Mouse (Mus musculus) urinary bladder, adult 18-20 months (tissue): ENCODE results near the gene Rin1.

Source experiments
- DNase-seq, 2 experiments: peaks; one replicate each; pipeline ENCODE4 v3.0.0; 2022; ENCODE audit warnings: low spot score in 2 of 2, mixed read lengths in 2 of 2

Gene Rin1

DNA sequence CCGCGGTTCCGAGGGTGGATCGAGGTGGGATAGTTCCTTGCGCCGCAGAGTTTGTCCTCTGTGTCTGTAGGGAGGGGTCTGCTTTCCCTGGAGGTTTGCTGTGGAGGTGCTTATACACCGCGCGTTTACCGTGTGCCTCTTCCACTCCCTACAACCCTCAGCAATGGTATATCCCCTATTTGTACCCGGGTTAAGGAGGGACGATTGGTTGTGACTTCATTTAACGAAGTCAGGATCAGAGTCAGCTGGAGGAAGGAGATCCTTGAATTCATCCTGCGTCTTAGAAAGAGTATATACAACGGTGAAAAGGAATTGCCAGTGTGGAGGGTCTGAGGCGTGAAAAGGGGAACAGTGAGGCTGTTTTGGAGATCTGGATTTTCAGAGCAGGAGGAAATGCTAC lies 8.7 kb upstream of the Rin1 start:
- DNase-seq, result no peak

GRCm38 (mm10) chr19:5045531-5045930 lies 4.8 kb upstream of the Rin1 start:
- no peak for DNase-seq

GRCm38 (mm10) chr19:5048138-5049056 lies 1.9 kb upstream of the Rin1 start:
- no peak for DNase-seq

GRCm38 (mm10) chr19:5049325-5049724 lies 956 bp upstream of the Rin1 start:
- DNase-seq, result no peak

- DNase-seq, result no peak
Measured at GRCm38 (mm10) chr19:5051031-5051430, 750 bp downstream of the Rin1 start.

GRCm38 (mm10) chr19:5051515-5051914 lies 1.2 kb downstream of the Rin1 start:
- no peak for DNase-seq

DNA sequence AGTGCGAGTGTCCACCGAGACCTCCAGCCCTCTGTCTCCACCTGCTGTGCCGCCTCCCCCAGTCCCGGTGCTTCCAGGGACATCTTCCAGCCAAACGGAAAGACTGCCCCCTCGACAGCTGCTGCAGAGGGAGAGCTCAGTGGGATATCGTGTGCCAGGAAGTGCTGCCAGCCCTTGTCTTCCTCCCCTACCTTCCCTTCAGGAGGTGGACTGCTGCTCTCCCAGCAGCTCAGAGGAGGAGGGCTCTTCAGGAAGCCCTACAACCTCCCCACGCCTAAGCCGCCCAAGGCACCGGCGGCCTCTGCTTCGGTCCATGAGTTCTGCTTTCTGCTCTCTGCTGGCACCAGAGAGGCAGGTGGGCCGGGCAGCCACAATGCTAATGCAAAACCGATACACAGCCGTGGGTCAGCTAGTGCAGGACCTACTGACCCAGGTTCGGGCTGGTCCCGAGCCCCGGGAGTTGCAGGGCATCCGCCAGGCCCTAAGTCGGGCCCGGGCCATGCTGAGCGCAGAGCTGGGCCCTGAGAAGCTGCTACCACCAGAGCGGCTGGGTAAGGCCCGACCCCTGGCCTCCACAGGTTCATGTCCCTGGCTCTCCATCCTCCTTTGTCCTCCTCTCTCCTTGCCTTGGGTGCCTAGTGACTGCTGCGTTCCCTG lies 2.0 kb downstream of the Rin1 start:
- no peak for DNase-seq

GRCm38 (mm10) chr19:5052853-5053252 lies 2.6 kb downstream of the Rin1 start:
- no peak for DNase-seq

- no peak for DNase-seq
Measured at GRCm38 (mm10) chr19:5053909-5054308, 3.6 kb downstream of the Rin1 start.

- DNase-seq, result no peak
Measured at GRCm38 (mm10) chr19:5056251-5056650, 6.0 kb downstream of the Rin1 start.

DNA sequence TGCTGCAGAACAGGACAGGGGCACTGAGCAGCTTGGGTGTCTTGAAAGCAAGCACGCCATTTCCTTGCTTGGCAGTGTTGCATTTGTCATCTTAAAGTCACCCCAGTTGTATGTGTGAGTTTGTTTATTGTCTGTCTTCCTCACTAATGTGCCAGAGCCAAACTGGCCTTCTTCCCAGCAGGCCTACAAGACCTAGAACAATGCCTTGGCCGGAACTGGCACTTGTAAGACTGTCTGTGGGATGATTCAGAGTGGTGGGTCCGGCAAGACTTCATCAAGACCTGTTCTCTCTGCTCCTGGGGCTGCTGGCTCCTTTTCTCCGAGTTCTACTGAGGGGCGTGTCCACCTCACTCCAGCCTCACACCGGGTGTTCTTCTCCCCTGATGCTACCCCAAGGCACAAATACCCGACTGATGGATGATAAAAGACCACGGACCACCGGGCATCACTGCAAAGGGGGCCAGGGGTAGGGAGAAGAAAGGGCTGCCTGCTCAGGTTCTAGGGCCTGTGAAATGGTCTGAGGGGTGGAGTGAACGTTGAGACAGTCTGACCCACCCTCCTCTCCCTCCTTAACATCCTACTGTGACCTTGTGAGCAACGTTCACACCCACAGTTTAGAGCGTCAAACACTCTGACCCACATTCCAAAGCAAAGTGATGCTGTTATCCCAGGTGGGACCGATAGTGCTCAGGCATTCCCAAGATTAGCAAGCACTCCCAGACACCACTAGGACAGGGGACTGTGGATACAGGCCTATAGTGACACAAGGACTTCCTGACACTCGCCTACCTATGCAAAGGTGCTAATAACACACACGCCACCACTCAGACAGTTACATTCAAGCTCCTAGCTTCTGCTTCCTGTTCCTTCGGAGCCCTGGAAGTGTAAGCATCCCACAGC lies 7.8 kb downstream of the Rin1 start:
- no peak for DNase-seq

DNA sequence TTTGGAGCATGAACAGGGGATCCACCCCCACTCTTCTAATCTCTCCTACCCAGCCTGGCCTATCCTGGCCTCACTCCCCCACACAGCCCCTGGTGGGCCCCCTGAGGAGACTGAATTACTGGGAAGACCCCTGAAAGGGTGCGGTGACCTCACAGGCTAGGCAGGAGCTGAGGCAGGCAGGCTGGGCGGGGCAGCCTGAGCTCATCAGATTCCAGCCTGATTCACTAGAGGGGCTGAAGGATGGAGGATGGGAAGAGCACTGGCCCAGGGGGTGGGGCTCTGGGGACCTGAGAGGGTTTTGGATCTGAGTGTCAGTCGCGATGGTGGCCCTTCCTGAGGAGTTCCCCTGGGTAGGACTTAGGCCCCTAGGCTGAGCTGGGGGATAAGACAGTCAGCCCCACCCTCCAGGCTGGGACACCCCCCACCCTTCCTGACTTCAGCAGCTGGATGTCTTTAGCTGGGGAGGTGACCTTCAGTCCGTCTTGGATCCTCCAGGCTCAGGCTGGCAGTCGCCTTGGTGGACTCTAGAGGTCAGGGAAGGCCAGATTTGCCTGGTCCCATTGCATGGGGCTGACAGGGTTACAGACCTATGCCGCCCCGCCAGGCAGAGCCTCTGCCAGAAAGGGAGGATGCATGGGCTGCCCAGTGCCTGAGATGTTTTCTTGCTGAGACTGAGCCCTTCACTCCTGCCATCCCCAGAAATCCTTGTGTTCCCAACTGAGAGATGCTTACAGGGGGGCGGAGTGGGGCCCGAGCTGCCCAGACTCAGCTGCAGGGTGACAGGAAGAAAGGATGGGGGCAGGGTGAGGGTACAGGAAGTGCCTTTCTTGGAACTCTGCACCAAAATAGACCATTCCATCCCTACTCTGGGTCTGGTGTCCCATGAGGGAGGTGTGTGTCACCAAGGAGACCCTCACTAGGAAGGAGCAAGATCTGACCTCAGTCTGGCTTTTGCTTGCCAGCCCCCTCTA lies 8.8 kb downstream of the Rin1 start:
- DNase-seq, result no peak

GRCm38 (mm10) chr19:5060365-5061330 lies 10.4 kb downstream of the Rin1 start:
- no peak for DNase-seq

DNA sequence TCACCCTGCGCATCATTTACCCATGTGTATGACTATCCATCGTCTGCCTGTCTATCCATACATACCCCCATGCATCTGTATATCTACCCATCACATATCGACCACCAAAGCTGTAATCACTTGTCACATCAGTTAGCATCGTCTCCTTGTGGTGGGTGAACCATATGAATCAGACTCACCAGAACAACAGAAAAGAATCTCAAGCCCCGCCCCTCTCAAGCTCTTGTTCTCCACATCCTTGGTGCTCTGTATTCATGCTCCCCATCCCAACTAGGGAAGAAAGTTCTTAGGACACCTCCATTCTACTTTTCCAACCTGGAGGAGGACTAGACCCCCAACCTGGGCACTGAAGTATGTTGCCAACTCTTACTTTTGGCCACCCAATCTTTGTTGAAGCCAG lies 11.8 kb downstream of the Rin1 start:
- DNase-seq, result no peak

DNA sequence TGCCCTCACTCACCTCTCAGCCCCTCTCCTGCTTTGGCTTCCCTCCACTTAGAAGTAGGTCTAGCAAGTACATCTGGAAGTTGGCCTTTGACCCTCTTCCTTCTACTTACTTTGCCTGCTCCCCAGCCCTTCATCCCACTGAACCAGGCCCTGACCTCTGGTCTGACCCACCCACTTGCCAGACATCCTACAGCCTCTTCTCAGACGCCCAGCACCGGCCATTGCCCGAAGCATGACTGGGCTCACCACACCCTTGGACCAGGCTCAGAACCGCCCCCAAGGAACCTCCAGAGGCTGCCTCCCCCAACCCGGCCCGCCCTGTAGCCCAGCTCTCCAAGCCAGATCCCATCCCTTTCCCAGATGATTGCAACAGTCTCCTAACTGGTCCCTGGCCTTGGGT lies 12.2 kb downstream of the Rin1 start:
- peak in 1 of 2 experiments; percentile 71 for DNase-seq

DNA sequence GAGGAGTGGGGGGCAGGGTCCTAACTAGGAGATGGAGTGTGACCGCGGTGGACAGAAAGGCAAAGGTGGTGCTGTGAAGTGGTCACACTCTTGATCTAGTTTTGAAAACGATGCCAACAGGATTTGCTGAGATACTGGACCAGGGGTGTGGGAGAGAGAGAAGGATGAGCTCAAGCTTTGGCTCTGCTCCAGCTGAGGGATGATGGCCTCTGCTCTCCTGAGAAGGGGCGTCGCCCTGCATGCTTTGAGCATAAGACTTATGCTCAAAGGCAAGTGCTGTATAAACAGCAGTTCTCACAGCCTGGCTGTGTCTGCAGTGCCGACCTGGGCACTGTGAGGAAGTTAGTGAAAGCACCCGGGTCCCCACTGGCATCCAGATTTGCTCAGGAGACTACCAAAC lies 14.8 kb downstream of the Rin1 start:
- peak in 1 of 2 experiments; percentile 64 for DNase-seq

DNA sequence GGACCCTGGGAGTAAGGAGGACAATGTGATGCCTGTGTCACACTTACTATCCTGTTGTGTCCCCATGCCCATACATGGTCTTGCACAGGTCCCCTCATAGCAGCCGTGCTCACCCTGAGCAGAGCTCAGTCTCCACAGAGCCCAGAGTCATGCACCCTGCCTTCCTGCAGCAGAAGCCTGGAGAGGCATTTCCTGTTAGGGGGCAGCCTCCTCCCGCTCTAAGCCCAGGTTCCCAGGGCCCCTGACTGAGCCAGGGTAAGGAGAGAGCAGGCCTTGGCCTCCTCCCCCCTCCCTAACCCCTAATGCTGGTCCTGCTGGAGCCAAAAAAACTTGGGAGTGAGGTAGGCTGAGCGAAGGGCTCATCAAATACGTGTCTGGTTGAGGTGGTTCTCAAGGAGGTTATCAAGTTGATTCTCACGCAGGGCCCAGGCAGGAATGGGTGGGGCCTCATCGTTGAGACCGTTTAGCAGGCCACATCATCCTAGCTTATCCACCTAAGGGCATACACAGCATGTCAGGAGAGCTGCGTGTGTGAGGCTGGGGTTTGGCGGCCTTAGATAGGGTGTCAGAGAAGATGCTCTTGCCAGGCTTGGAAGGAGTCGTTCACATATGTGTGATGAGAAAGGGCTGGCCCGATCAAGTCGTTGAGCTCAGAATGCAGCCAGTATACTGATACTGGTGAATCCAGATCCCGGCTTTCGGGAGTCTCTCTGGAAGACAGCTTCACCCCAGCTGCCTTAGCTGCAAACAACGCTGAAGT lies 16.9 kb downstream of the Rin1 start:
- no peak for DNase-seq

DNA sequence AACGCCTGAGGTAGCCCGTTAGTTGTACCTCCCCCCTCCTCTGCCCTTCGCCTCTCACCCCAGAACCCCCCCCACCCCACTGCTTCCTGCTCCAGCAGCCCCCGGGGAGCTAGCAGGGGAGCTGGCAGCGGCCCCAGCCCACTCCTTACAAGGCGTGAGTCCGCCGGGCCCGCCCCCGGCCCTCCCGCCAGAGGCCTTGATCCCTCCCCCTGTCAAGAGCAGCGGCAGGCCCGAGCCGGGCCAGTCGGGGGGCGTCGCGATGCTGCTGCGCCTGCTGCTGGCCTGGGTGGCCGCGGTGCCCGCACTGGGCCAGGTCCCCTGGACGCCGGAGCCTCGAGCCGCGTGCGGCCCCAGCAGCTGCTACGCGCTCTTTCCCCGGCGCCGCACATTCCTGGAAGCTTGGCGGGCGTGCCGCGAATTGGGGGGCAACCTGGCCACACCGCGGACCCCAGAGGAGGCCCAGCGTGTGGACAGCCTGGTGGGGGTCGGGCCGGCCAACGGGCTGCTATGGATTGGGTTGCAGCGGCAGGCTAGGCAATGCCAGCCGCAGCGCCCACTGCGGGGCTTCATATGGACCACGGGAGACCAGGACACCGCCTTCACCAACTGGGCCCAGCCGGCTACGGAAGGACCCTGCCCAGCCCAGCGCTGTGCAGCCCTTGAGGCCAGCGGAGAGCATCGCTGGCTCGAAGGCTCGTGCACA lies 17.7 kb downstream of the Rin1 start, which contains the start of gene Cd248:
Gene Cd248 (plus strand): TSS at position 212 of the 703 bp plus-strand sequence.
- DNase-seq, result peak in 1 of 2 experiments; percentile 55
